Mouse (Mus musculus) hindbrain, embryonic 11.5 days (tissue): ENCODE data around the gene Gm17349. TPM values are rescaled to one million over a fixed set of nuclear protein-coding genes. Genes with fewer than 3 reads are reported as not detected.

Experiments
- ATAC-seq: fragments of 200-750 bp; cut with Nextera tagmentation; 2 replicates; pipeline ENCODE4 v1.8.0; 2017; ENCODE audit warnings: mild to moderate bottlenecking, moderate TSS enrichment, moderate library complexity; ENCODE audit not compliant: low FRiP score
- DNase-seq: peaks from one replicate; pipeline ENCODE4 v3.0.0-alpha.2; 2015; ENCODE audit warnings: low spot score
- H3K27ac ChIP-seq: fragments of 300-500 bp; sonication (generic); 2 replicates; pipeline ENCODE4 v1.5.1; 2014; ENCODE audit warnings: mild to moderate bottlenecking, low read depth, low read length
- H3K27me3 ChIP-seq: fragments of 300-500 bp; sonication (generic); 2 replicates; pipeline ENCODE4 v1.6.1; 2014; ENCODE audit warnings: mild to moderate bottlenecking, low read length, moderate library complexity, mixed read lengths; ENCODE audit not compliant: control insufficient read depth, insufficient read depth
- H3K36me3 ChIP-seq: fragments of 300-500 bp; sonication (generic); 2 replicates; pipeline ENCODE4 v1.6.1; 2014; ENCODE audit warnings: mild to moderate bottlenecking, low read length, moderate library complexity, mixed read lengths; ENCODE audit not compliant: control insufficient read depth, insufficient read depth
- H3K4me1 ChIP-seq: fragments of 300-500 bp; sonication (generic); replicated peaks from 2 replicates; pipeline ENCODE4 v1.6.1; 2014; ENCODE audit warnings: low read length, mixed read lengths; ENCODE audit not compliant: control insufficient read depth, insufficient read depth
- H3K4me2 ChIP-seq: fragments of 300-500 bp; sonication (generic); replicated peaks from 2 replicates; pipeline ENCODE4 v1.6.1; 2014; ENCODE audit warnings: mild to moderate bottlenecking, low read depth, low read length
- H3K4me3 ChIP-seq: fragments of 300-500 bp; sonication (generic); 2 replicates; pipeline ENCODE4 v1.5.1; 2014; ENCODE audit warnings: low read depth, low read length
- H3K9ac ChIP-seq: fragments of 300-500 bp; sonication (generic); 2 replicates; pipeline ENCODE4 v1.6.1; 2014; ENCODE audit warnings: low read depth, low read length
- H3K9me3 ChIP-seq: fragments of 300-500 bp; sonication (generic); 2 replicates; pipeline ENCODE4 v1.6.1; 2016; ENCODE audit warnings: low read length; ENCODE audit not compliant: control insufficient read depth
- WGBS: fragments of 180-500 bp; shearing (Covaris S2); extraction: QIAGEN DNeasy Blood & Tissue Kit; methylation state at CpG from one replicate; pipeline ENCODE4 v1.1.7; 2014; 5-methylcytosine and 5-hydroxymethylcytosine counted together
- polyA plus RNA-seq: library from polyadenylated mRNA; unstranded; fragments of >200 nt; fragmentation: Nextera tagmentation; extraction: Ambion mirVana; gene quantifications from 2 replicates; pipeline ENCODE4 v1.2.1, GENCODE M21; 2014

Gm17349 gene
- polyA plus RNA-seq = not detected in 2 replicates

DNA sequence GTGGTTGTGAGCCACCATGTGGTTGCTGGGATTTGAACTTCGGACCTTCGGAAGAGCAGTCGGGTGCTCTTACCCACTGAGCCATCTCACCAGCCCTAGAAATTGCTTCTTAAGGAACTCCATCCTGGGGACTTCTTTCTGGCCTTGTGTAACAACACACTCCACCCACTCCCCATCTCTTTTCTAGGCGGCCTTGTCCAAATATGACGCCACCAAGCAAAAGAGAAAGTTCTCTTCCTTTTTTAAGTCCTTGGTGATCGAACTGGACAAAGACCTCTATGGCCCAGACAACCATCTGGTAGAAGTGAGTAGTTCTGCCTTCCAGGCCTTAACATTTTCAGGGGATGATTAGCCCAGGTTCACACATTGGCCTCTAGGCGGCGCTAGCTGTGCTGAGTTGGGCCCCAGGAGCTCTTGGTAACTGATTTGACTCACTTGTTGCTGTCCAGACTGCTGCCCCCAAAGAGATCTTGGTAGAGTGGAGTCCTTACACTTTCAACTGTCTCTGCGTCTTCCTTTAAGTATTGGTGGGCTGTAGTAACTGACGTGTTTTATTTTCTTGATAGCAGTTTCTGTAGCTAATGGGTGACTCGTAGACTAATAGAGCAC, at the start of gene Gm17349:
TSS of gene Gm17349 (minus strand) at position 51 of the 609 bp plus-strand sequence.
- ATAC-seq (no peak), DNase-seq (peak; percentile 82)
- peak within 1 kb of the TSS; percentile 97 for H3K27ac ChIP-seq
- peak within 1 kb of the TSS; percentile 87 for H3K4me2 ChIP-seq
- peak within 1 kb of the TSS; percentile 70 for H3K9ac ChIP-seq
- no peaks in the 10 kb centered on the region for H3K9me3 ChIP-seq
- WGBS = 66% methylated on average over 9 of the region's 11 CpGs
- peak within 1 kb of the TSS; percentile 89 for H3K4me3 ChIP-seq
- no peaks in the 10 kb centered on the region for H3K27me3 ChIP-seq
- peaks cover 24% of the 10 kb centered on the region for H3K36me3 ChIP-seq
- peaks cover 18% of the 10 kb centered on the region for H3K4me1 ChIP-seq

- Histone ChIP-seq H3K36me3 (no peaks in the 10 kb centered on the region), H3K9ac (no peak overlapping the region), H3K4me3 (no peak overlapping the region), H3K27me3 (no peaks in the 10 kb centered on the region), H3K27ac (no peak overlapping the region), H3K4me2 (no peak overlapping the region), H3K4me1 (no peaks in the 10 kb centered on the region), H3K9me3 (no peaks in the 10 kb centered on the region)
- ATAC-seq (no peak), DNase-seq (no peak)
- 90% methylated on average over 3 of the region's 3 CpGs for WGBS
These were observed 48.9 kb upstream of the Gm17349 start for GRCm38 (mm10) chr15:99754204-99754603.

DNA sequence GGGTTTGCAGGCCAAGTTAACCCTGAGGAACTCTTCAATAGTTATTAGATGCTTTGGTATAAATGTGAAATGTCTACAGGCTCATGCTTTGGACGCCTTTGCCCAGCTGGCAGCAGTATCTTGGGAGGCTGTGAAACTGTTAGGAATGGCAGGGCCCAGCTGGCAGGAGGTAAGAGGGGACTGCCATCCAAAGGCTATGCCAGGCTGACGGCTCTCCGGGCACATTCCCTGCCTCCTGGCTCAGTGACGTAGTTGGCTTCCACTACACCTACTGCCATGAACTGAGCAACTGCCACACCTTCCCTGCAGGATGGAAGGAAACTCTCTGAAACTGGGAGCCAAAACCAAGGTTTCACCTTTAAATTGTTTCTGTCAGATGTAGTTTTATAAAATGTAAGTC, 34.9 kb upstream of the Gm17349 start:
- H3K27me3 ChIP-seq = no peaks in the 10 kb centered on the region
- H3K36me3 ChIP-seq = no peaks in the 10 kb centered on the region
- H3K4me3 ChIP-seq = no peak overlapping the region
- WGBS = 94% methylated on average over 4 of the region's 4 CpGs
- H3K9ac ChIP-seq = no peak overlapping the region
- no peak for ATAC-seq
- no peak for DNase-seq
- H3K4me1 ChIP-seq = no peaks in the 10 kb centered on the region
- H3K27ac ChIP-seq = no peak overlapping the region
- no peaks in the 10 kb centered on the region for H3K9me3 ChIP-seq
- no peak overlapping the region for H3K4me2 ChIP-seq

- Histone ChIP-seq H3K27ac (no peak overlapping the region), H3K9ac (no peak overlapping the region), H3K27me3 (no peaks in the 10 kb centered on the region), H3K4me2 (no peak overlapping the region), H3K36me3 (no peaks in the 10 kb centered on the region), H3K9me3 (no peaks in the 10 kb centered on the region), H3K4me1 (no peaks in the 10 kb centered on the region), H3K4me3 (no peak overlapping the region)
- ATAC-seq = no peak
- 92% methylated on average over 11 of the region's 11 CpGs for WGBS
- no peak for DNase-seq
These were observed 31.4 kb upstream of the Gm17349 start for GRCm38 (mm10) chr15:99736675-99737074.

GRCm38 (mm10) chr15:99735631-99736030, 30.3 kb upstream of the Gm17349 start:
- Histone ChIP-seq H3K4me1 (no peaks in the 10 kb centered on the region), H3K27ac (no peak overlapping the region), H3K4me2 (no peak overlapping the region), H3K36me3 (no peaks in the 10 kb centered on the region), H3K9ac (no peak overlapping the region), H3K9me3 (no peaks in the 10 kb centered on the region), H3K27me3 (no peaks in the 10 kb centered on the region), H3K4me3 (no peak overlapping the region)
- ATAC-seq = no peak
- DNase-seq = no peak
- WGBS = 95% methylated on average over 2 of the region's 2 CpGs

DNA sequence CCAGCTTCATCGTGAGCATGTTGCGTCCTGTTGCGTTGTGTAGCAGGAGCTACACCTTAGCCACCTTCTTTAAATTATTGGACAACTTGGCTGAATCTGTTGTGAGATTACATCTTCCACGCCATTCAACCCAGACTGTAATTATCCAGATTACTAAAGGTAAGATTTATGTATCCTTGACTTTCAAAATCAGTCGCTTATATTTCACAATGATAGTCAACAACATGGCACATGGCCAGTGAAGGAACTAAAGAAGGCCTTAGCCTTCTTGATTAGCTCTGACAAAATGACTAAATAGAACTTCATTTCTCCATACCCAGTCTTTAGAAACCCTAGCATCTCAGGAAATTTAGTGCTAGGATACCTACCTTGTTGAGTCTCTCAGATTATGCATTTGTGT, 27.9 kb upstream of the Gm17349 start:
- Histone ChIP-seq H3K27ac (no peak overlapping the region), H3K27me3 (no peaks in the 10 kb centered on the region), H3K9me3 (no peaks in the 10 kb centered on the region), H3K4me3 (no peak overlapping the region), H3K4me1 (no peaks in the 10 kb centered on the region), H3K4me2 (no peak overlapping the region), H3K36me3 (no peaks in the 10 kb centered on the region), H3K9ac (no peak overlapping the region)
- DNase-seq (no peak), ATAC-seq (no peak)
- WGBS = 97% methylated on average over 5 of the region's 5 CpGs

DNA sequence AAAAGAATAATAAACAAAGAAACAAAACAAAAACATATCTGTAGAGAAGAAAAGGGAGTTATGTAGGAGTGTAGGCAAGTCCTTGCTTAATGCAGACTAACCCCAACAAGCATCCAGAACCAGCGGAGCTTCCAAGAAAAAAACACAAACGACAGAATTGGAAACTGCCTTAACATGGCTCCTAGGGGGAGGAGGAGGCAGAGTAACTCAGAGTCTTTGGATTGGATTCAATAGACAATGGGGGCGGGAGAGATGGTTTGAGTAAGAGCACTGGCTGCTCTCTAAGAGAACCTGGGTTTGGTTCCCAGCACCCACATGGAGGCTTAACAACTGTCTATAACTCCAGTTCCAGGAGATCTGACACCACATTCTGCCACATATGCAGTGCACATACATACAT, 26.4 kb upstream of the Gm17349 start:
- WGBS = 86% methylated on average over 3 of the region's 3 CpGs
- no peaks in the 10 kb centered on the region for H3K27me3 ChIP-seq
- H3K36me3 ChIP-seq = no peaks in the 10 kb centered on the region; the same call in 1 of the 2 replicates

DNA sequence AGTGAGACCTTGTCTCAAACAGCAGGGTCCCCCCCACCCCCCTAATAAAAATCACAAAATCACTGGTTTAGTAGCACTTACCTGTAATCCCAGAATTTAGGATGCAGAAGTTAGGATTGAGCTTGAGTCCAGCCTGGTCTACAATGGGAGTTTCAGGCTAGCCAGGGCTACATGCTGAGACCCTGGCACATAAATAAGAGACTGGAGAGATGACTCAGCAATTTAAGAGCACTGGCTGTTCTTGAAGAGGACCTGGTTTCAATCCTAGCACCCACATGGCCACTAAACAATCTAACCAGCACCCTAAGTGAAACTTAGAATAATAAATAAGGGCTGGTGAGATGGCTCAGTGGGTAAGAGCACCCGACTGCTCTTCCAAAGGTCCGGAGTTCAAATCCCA, 25.9 kb upstream of the Gm17349 start:
- DNase-seq = no peak
- no peak overlapping the region for H3K9ac ChIP-seq
- H3K36me3 ChIP-seq = no peaks in the 10 kb centered on the region; the same call in 1 of the 2 replicates
- no peak for ATAC-seq
- H3K4me3 ChIP-seq = no peak overlapping the region
- 92% methylated on average over 2 of the region's 2 CpGs for WGBS
- no peaks in the 10 kb centered on the region for H3K27me3 ChIP-seq
- H3K4me2 ChIP-seq = no peak overlapping the region
- no peaks in the 10 kb centered on the region for H3K9me3 ChIP-seq
- H3K4me1 ChIP-seq = no peaks in the 10 kb centered on the region; the same call in 1 of the 2 replicates
- no peak overlapping the region for H3K27ac ChIP-seq

More for the DNA sequence above, 26.4 kb upstream of the Gm17349 start:
- no peak overlapping the region for H3K4me2 ChIP-seq
- no peaks in the 10 kb centered on the region for H3K9me3 ChIP-seq
- no peaks in the 10 kb centered on the region for H3K4me1 ChIP-seq
- no peak overlapping the region for H3K27ac ChIP-seq
- no peak for DNase-seq
- H3K4me3 ChIP-seq = no peak overlapping the region
- no peak for ATAC-seq
- no peak overlapping the region for H3K9ac ChIP-seq

- DNase-seq = no peak
- H3K4me1 ChIP-seq = no peaks in the 10 kb centered on the region; the same call in 1 of the 2 replicates
- no peak overlapping the region for H3K4me3 ChIP-seq
- no peaks in the 10 kb centered on the region; the same call in 1 of the 2 replicates for H3K36me3 ChIP-seq
- H3K27ac ChIP-seq = no peak overlapping the region
- 92% methylated on average over 3 of the region's 4 CpGs for WGBS
- H3K9me3 ChIP-seq = no peaks in the 10 kb centered on the region
- H3K9ac ChIP-seq = no peak overlapping the region
- ATAC-seq = no peak
- H3K4me2 ChIP-seq = no peak overlapping the region
- H3K27me3 ChIP-seq = no peaks in the 10 kb centered on the region
These were observed 23.9 kb upstream of the Gm17349 start for GRCm38 (mm10) chr15:99729056-99729783.
